In genomic region chr4:127200164-127200722, GRCm38 (mm10) we compare ENCODE assay signal across 17 mouse cellular contexts. TPM values are rescaled to one million over a fixed set of nuclear protein-coding genes. Genes with fewer than 3 reads are reported as not detected.
A peak's percentile ranks its signal among the peaks of the same experiment; 100 is the strongest.
DNase-seq lines count a peak whose midpoint lies in the region; ATAC-seq lines count a peak whose summit lies in the region.
"Had no signal": no experiment of that assay in that cellular context is flagged by ENCODE, and none has a peak within 500 bp of the region (broad histone marks: within the 10 kb centered on the region; RNA-seq: fewer than 3 reads in every experiment).

No protein-coding gene starts in this region.

- DNase-seq in cerebellum, adult 9-11 months = peak; percentile 33
- DNase-seq in cerebellum, postnatal 14 days = no peak
- peak; percentile 75 for DNase-seq in midbrain, embryonic 11.5 days (ENCODE audit: low spot score, missing footprints)
- peak; percentile 92 for DNase-seq in R1 (ENCODE audit: low read depth, low spot score)
- no peak for DNase-seq in forebrain, embryonic 14.5 days (ENCODE audit: low spot score)
- no peak for DNase-seq in adrenal gland, postnatal 14 days
- DNase-seq: adrenal gland, postnatal 10 days; gastrocnemius, postnatal 25 days had no signal

- no peak overlapping the region for H3K4me3 ChIP-seq in midbrain, embryonic 11.5 days (ENCODE audit: low read depth, low read length)
- H3K4me3 ChIP-seq in midbrain, embryonic 15.5 days = no peak overlapping the region
- H3K4me3 ChIP-seq in forebrain, embryonic 14.5 days (ENCODE audit: low read depth, low read length) = no peak overlapping the region
- H3K4me3 ChIP-seq: embryonic facial prominence, embryonic 12.5 days; heart, embryonic 12.5 days had no signal

- 89% methylated on average over 12 of the region's 12 CpGs for WGBS in midbrain, embryonic 11.5 days
- 93% methylated on average over 12 of the region's 12 CpGs for WGBS in midbrain, embryonic 15.5 days
- 94% methylated on average over 12 of the region's 12 CpGs for WGBS in forebrain, embryonic 14.5 days

- H3K27ac ChIP-seq in midbrain, embryonic 11.5 days (ENCODE audit: low read depth, low read length) = no peak overlapping the region
- H3K27ac ChIP-seq in midbrain, embryonic 15.5 days = no peak overlapping the region
- no peak overlapping the region for H3K27ac ChIP-seq in forebrain, embryonic 14.5 days (ENCODE audit: low read depth, low read length)
- H3K27ac ChIP-seq: embryonic facial prominence, embryonic 12.5 days had no signal

- no peaks in the 10 kb centered on the region for H3K27me3 ChIP-seq in midbrain, embryonic 11.5 days (ENCODE audit: control insufficient read depth, insufficient read depth, low read length)
- no peaks in the 10 kb centered on the region for H3K27me3 ChIP-seq in midbrain, embryonic 15.5 days (replicated peaks)
- H3K27me3 ChIP-seq in forebrain, embryonic 14.5 days (replicated peaks; ENCODE audit: control insufficient read depth, insufficient read depth, low read length) = no peaks in the 10 kb centered on the region

- no peak overlapping the region for H3K9ac ChIP-seq in midbrain, embryonic 11.5 days (ENCODE audit: low read length)
- no peak overlapping the region for H3K9ac ChIP-seq in midbrain, embryonic 15.5 days
- no peak overlapping the region for H3K9ac ChIP-seq in forebrain, embryonic 14.5 days (ENCODE audit: low read length)
- H3K9ac ChIP-seq: embryonic facial prominence, embryonic 12.5 days; heart, embryonic 12.5 days had no signal

- no peak for ATAC-seq in midbrain, embryonic 11.5 days (ENCODE audit: low FRiP score)
- no peak for ATAC-seq in midbrain, embryonic 15.5 days (replicated peaks)
- no peak for ATAC-seq in forebrain, embryonic 14.5 days
- ATAC-seq: forebrain, embryonic 16.5 days; hindbrain, embryonic 16.5 days; inflammation-experienced regulatory T-cells, adult 6 months; intestine, postnatal 0 days had no signal

- H3K4me2 ChIP-seq in midbrain, embryonic 11.5 days = no peak overlapping the region
- no peak overlapping the region for H3K4me2 ChIP-seq in midbrain, embryonic 15.5 days
- no peak overlapping the region for H3K4me2 ChIP-seq in forebrain, embryonic 14.5 days (ENCODE audit: low read length)
- H3K4me2 ChIP-seq: embryonic facial prominence, embryonic 12.5 days had no signal

- no peaks in the 10 kb centered on the region for H3K36me3 ChIP-seq in midbrain, embryonic 11.5 days (ENCODE audit: control insufficient read depth, insufficient read depth, low read length)
- peaks cover 2% of the 10 kb centered on the region; the same call in 1 of the 2 replicates for H3K36me3 ChIP-seq in midbrain, embryonic 15.5 days (replicated peaks)
- 0 out of 2 replicates have a peak, but pooled peaks cover 3% of the 10 kb centered on the region for H3K36me3 ChIP-seq in forebrain, embryonic 14.5 days (ENCODE audit: control insufficient read depth, insufficient read depth, low read length)
- H3K36me3 ChIP-seq: embryonic facial prominence, embryonic 12.5 days; heart, embryonic 12.5 days had no signal

- H3K9me3 ChIP-seq in midbrain, embryonic 11.5 days (ENCODE audit: control insufficient read depth, low read length) = no peaks in the 10 kb centered on the region
- no peaks in the 10 kb centered on the region for H3K9me3 ChIP-seq in midbrain, embryonic 15.5 days
- H3K9me3 ChIP-seq in forebrain, embryonic 14.5 days (replicated peaks; ENCODE audit: control insufficient read depth, low read length) = no peaks in the 10 kb centered on the region
- H3K9me3 ChIP-seq: embryonic facial prominence, embryonic 12.5 days had no signal

- H3K4me1 ChIP-seq in midbrain, embryonic 11.5 days (ENCODE audit: control insufficient read depth, insufficient read depth, low read length) = no peaks in the 10 kb centered on the region
- no peaks in the 10 kb centered on the region for H3K4me1 ChIP-seq in midbrain, embryonic 15.5 days
- no peaks in the 10 kb centered on the region for H3K4me1 ChIP-seq in forebrain, embryonic 14.5 days (ENCODE audit: control insufficient read depth, insufficient read depth, low read length)
- H3K4me1 ChIP-seq: embryonic facial prominence, embryonic 12.5 days had no signal

RNA-seq across cellular contexts. Expression of gene Dlgap3, which starts 31.2 kb away (rescaled TPM):
- polyA plus RNA-seq in midbrain, embryonic 11.5 days (2014; fragmentation: Nextera tagmentation; extraction: Ambion mirVana) = 4.0 and 4.4 TPM in 2 replicates
- 23.0 and 24.7 TPM in 2 replicates for polyA plus RNA-seq in midbrain, embryonic 15.5 days (2015; fragmentation: Nextera tagmentation; extraction: Ambion mirVana)
- 8.4 and 10.8 TPM in 2 replicates for polyA plus RNA-seq in forebrain, embryonic 14.5 days (2014; fragmentation: Nextera tagmentation; extraction: Ambion mirVana)
- total RNA-seq in adrenal gland, postnatal 14 days (2021) = 6.7 and 6.8 TPM in 2 replicates
- total RNA-seq: granulocyte monocyte progenitor cell, adult 5-6 weeks had no signal
- polyA plus RNA-seq: C2C12; inflammation-experienced regulatory T-cells, adult 6 months had no signal

RNA-seq across cellular contexts. Expression of gene Smim12, which starts 43.3 kb away (rescaled TPM):
- polyA plus RNA-seq in midbrain, embryonic 11.5 days (2014; fragmentation: Nextera tagmentation; extraction: Ambion mirVana) = 54.5 and 60.0 TPM in 2 replicates
- 43.5 and 49.1 TPM in 2 replicates for polyA plus RNA-seq in midbrain, embryonic 15.5 days (2015; fragmentation: Nextera tagmentation; extraction: Ambion mirVana)
- 53.2 and 61.1 TPM in 2 replicates for polyA plus RNA-seq in forebrain, embryonic 14.5 days (2014; fragmentation: Nextera tagmentation; extraction: Ambion mirVana)
- 36.3 and 44.5 TPM in 2 replicates for total RNA-seq in adrenal gland, postnatal 14 days (2021)

Comparison
In these comparisons a context has a peak if more than half of its experiments do, and no peak if none do; other contexts are left out.
1. DNase-seq: peak in cerebellum, adult 9-11 months (single experiment), midbrain, embryonic 11.5 days (single experiment) and R1 (single experiment); none in cerebellum, postnatal 14 days (0 of 2), forebrain, embryonic 14.5 days (single experiment) and adrenal gland, postnatal 14 days (single experiment).